Mouse (Mus musculus) brain, embryonic 14.5 days (tissue): ENCODE data around the gene Zfc3h1.

Experiments
- CTCF ChIP-seq: fragments of 200-500 bp; IDR thresholded peaks from 2 replicates; pipeline ENCODE4 v1.5.1; 2012; ENCODE audit warnings: inconsistent platforms, mild to moderate bottlenecking, moderate library complexity, borderline replicate concordance; ENCODE audit not compliant: insufficient read depth, insufficient read length; ENCODE audit errors: extremely low read depth
- POLR2A ChIP-seq: fragments of 200-500 bp; IDR thresholded peaks from 2 replicates; pipeline ENCODE4 v1.6.1; 2012; ENCODE audit warnings: mild to moderate bottlenecking, inconsistent platforms, borderline replicate concordance; ENCODE audit not compliant: poor library complexity, insufficient read depth, insufficient read length, severe bottlenecking; ENCODE audit errors: extremely low read depth

GRCm38 (mm10) chr10:115475000-115475550, 90.3 kb downstream of the Zfc3h1 start:
- TF ChIP-seq POLR2A (no peak), CTCF (no peak)
